8 mouse cellular contexts compared by ENCODE assay signal in genomic region chr4:32530421-32530920, GRCm38 (mm10).
DNase-seq lines count a peak whose midpoint lies in the region; ATAC-seq and TF ChIP-seq lines count a peak whose summit lies in the region.

No protein-coding gene starts in this region.

- DNase-seq in frontal cortex, postnatal 25 days (ENCODE audit: low spot score in 2 of 2) = no peak
- no peak for DNase-seq in lung, embryonic 14.5 days
- no peak for DNase-seq in lung, postnatal 14 days

- no peaks in the 10 kb centered on the region for H3K27me3 ChIP-seq in lung, embryonic 14.5 days (ENCODE audit: insufficient read depth, low read length)
- no peaks in the 10 kb centered on the region for H3K27me3 ChIP-seq in limb, embryonic 12.5 days
- H3K27me3 ChIP-seq in stomach, embryonic 15.5 days (replicated peaks) = no peaks in the 10 kb centered on the region

- TF ChIP-seq CTCF in lung, embryonic 14.5 days (IDR thresholded peaks at IDR 0.05; ENCODE audit: low read depth) = no peak

- peak; percentile 36 for ATAC-seq in frontal cortex, adult (ENCODE audit: low TSS enrichment)
- no peak for ATAC-seq in lung, embryonic 14.5 days (ENCODE audit: insufficient read depth)
- ATAC-seq in limb, embryonic 12.5 days (ENCODE audit: insufficient number of reproducible peaks, insufficient read depth, low FRiP score, low TSS enrichment, low read depth) = no peak
- no peak for ATAC-seq in stomach, embryonic 15.5 days (ENCODE audit: insufficient read depth, low FRiP score, low read depth)
- no peak for ATAC-seq in cerebellum, adult (ENCODE audit: insufficient number of reproducible peaks, low FRiP score, low TSS enrichment)
- ATAC-seq in megakaryocyte progenitor cell, adult 5-6 weeks (replicated peaks; ENCODE audit: poor library complexity) = no peak

- H3K9ac ChIP-seq in lung, embryonic 14.5 days = no peak overlapping the region
- 0 out of 2 replicates have a peak overlapping the region, but pooled peaks have one; percentile 18 for H3K9ac ChIP-seq in limb, embryonic 12.5 days (replicated peaks)
- no peak overlapping the region for H3K9ac ChIP-seq in stomach, embryonic 15.5 days

- H3K27ac ChIP-seq in lung, embryonic 14.5 days (ENCODE audit: low read depth) = peak overlapping the region; percentile 63
- H3K27ac ChIP-seq in limb, embryonic 12.5 days = peak overlapping the region; percentile 54; the same call in 1 of the 2 replicates
- no peak overlapping the region for H3K27ac ChIP-seq in stomach, embryonic 15.5 days

- H3K36me3 ChIP-seq in lung, embryonic 14.5 days (ENCODE audit: insufficient read depth) = no peaks in the 10 kb centered on the region
- no peaks in the 10 kb centered on the region for H3K36me3 ChIP-seq in limb, embryonic 12.5 days
- H3K36me3 ChIP-seq in stomach, embryonic 15.5 days = no peaks in the 10 kb centered on the region

- H3K9me3 ChIP-seq in lung, embryonic 14.5 days (ENCODE audit: low read depth, low read length) = no peaks in the 10 kb centered on the region
- H3K9me3 ChIP-seq in limb, embryonic 12.5 days = no peaks in the 10 kb centered on the region
- H3K9me3 ChIP-seq in stomach, embryonic 15.5 days = no peaks in the 10 kb centered on the region

- H3K4me3 ChIP-seq in lung, embryonic 14.5 days (ENCODE audit: low read depth, low read length) = peak overlapping the region; percentile 19
- peak overlapping the region; percentile 12 for H3K4me3 ChIP-seq in limb, embryonic 12.5 days (replicated peaks)
- no peak overlapping the region for H3K4me3 ChIP-seq in stomach, embryonic 15.5 days (replicated peaks)

- H3K4me1 ChIP-seq in lung, embryonic 14.5 days (ENCODE audit: insufficient read depth) = peaks cover 5% of the 10 kb centered on the region; the same call in 1 of the 2 replicates
- H3K4me1 ChIP-seq in limb, embryonic 12.5 days (replicated peaks) = peaks cover 71% of the 10 kb centered on the region
- H3K4me1 ChIP-seq in stomach, embryonic 15.5 days = peaks cover 3% of the 10 kb centered on the region; the same call in 1 of the 2 replicates

- peak overlapping the region; percentile 56 for H3K4me2 ChIP-seq in lung, embryonic 14.5 days
- H3K4me2 ChIP-seq in limb, embryonic 12.5 days = peak overlapping the region; percentile 56
- H3K4me2 ChIP-seq in stomach, embryonic 15.5 days = peak overlapping the region; percentile 42; the same call in 1 of the 2 replicates

- 55% methylated on average over 9 of the region's 9 CpGs for WGBS in lung, embryonic 14.5 days
- WGBS in limb, embryonic 12.5 days = 44% methylated on average over 9 of the region's 9 CpGs
- 62% methylated on average over 9 of the region's 9 CpGs for WGBS in stomach, embryonic 15.5 days
